ENCODE assay signal across 8 mouse cellular contexts in the genomic region with DNA sequence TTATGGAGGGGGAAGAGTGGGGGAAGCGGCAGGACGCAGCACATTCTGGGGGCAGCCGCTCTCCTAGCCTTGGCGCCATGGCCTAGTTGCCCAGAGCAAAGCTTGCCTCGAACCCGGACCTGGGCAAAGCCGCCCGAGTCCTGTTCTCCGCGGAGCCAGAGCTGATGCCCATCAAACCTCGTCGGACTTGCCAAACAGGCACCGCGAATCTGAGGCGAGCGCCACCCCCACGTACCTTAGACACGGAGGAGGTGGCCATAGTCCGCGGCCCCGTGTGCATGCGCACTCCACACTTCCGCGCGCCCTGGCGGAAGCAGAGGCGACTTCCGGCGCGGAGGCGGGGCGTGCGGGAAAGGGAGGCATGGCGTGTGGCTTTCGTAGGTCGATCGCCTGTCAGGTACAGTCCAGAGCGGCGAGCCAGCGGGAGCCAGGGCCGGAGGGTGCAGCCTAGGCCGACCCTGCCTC. TPM values are rescaled to one million over a fixed set of nuclear protein-coding genes. Genes with fewer than 3 reads are reported as not detected.
DNase-seq lines count a peak whose midpoint lies in the region; ATAC-seq lines count a peak whose summit lies in the region.

A gene (minus strand): TSS at position 315 of the 465 bp plus-strand sequence.
A gene (plus strand): TSS at position 328 of the 465 bp plus-strand sequence.

- peaks cover 20% of the 10 kb centered on the region for H3K4me1 ChIP-seq in hindbrain, embryonic 12.5 days

- peak within 1 kb of the TSS; percentile 86 for H3K9ac ChIP-seq in hindbrain, embryonic 12.5 days

- no peaks in the 10 kb centered on the region for H3K27me3 ChIP-seq in hindbrain, embryonic 12.5 days

- ATAC-seq in hindbrain, embryonic 12.5 days (ENCODE audit: low FRiP score), result peak; percentile 99

- H3K27ac ChIP-seq in hindbrain, embryonic 12.5 days, result peak within 1 kb of the TSS; percentile 87

- 0% methylated on average over 42 of the region's 42 CpGs for WGBS in hindbrain, embryonic 12.5 days

- no peaks in the 10 kb centered on the region for H3K9me3 ChIP-seq in hindbrain, embryonic 12.5 days (replicated peaks)

- H3K4me3 ChIP-seq in hindbrain, embryonic 12.5 days, result peak within 1 kb of the TSS; percentile 84

- peaks cover 1% of the 10 kb centered on the region; the same call in 1 of the 2 replicates for H3K36me3 ChIP-seq in hindbrain, embryonic 12.5 days

- peak within 1 kb of the TSS; percentile 95 for H3K4me2 ChIP-seq in hindbrain, embryonic 12.5 days (replicated peaks)

- peak; percentile 96 for DNase-seq in Muller cell, postnatal 12 days (ENCODE audit: inconsistent ontology term)
- DNase-seq in cerebellum, adult 9-11 months, result peak; percentile 95
- peak; percentile 86 to 88 for DNase-seq in frontal cortex, postnatal 10 days (ENCODE audit: low spot score in 2 of 2)
- DNase-seq in layer of hippocampus, postnatal 14 days (ENCODE audit: low spot score in 2 of 2), result peak; percentile 87 to 92
- peak; percentile 91 for DNase-seq in lung, postnatal 14 days
- peak; percentile 76 for DNase-seq in retina, adult 2 months (ENCODE audit: low read depth, low spot score)
- DNase-seq in thymus, postnatal 36 days, result peak; percentile 91

RNA-seq across cellular contexts. Expression of the first gene that starts in this region (rescaled TPM):
- polyA plus RNA-seq in hindbrain, embryonic 12.5 days (2016; fragmentation: Nextera tagmentation; extraction: Ambion mirVana), result 104 and 113 TPM in 2 replicates
- total RNA-seq in layer of hippocampus, postnatal 14 days (2021), result 10 to 100 TPM; 50.4 to 55.8 TPM

RNA-seq across cellular contexts. Expression of the second gene that starts in this region (rescaled TPM):
- 72.2 and 72.7 TPM in 2 replicates for polyA plus RNA-seq in hindbrain, embryonic 12.5 days (2016; fragmentation: Nextera tagmentation; extraction: Ambion mirVana)
- 10 to 100 TPM; 28.5 to 29.9 TPM for total RNA-seq in layer of hippocampus, postnatal 14 days (2021)

Comparison
In these comparisons a context has a peak if more than half of its experiments do, and no peak if none do; other contexts are left out.
1. Peak in every context shown above with its lines: DNase-seq, ATAC-seq, H3K4me3 ChIP-seq and H3K27ac ChIP-seq.